Mouse (Mus musculus) heart, postnatal 36 days (tissue): ENCODE measurements around the gene Adam11. TPM values are rescaled to one million over a fixed set of nuclear protein-coding genes. Genes with fewer than 3 reads are reported as not detected.

Experiments
- DNase-seq, 2 experiments: peaks; one replicate each; pipeline ENCODE4 v3.0.0; 2021 to 2022
- intact Hi-C: fragments of 180-260 bp; cut with DNase I; formaldehyde crosslinking; loops from one replicate; pipeline ENCODE4 v1.15.1; 2025
- total RNA-seq, 2 experiments: library from RNA; stranded (reverse); gene quantifications; 2 replicates each; pipeline ENCODE4 v1.2.3; 2021

The Adam11 gene
- total RNA-seq, 2 experiments from 2014 or later: 4.1 to 6.2 TPM

DNA sequence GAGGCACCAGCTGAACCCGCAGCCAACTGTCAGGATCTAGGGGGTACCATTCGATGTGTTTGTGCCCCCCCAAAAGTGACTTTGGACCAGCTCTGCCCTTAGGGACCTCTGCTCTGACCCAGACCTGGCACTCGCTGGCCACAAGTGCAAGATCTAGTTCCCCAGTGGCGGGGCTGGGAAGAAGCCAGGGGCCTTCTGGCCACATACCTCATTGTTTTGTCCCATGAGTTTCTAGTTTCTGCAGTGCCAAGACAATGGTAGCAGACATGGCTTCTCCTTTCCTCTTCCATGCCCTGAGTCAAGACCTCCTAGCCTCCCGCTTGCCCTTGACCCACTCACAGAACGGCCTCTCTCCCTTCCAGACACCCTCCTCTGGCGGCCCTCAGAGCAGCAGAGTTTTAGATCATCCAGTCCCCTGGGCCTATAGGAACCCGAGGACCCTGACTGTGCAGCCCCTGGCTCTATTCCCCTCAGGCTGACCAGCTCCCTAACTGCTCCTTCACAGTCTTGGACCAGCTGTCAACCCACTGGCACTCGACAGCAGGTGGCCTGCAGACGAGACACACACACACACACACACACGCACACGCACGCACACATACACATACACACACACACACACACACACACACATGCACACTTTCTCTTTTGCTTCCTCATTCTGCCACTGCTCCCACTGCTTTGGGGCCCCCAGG, 8.2 kb upstream of the Adam11 start:
- DNase-seq: no peak
- intact Hi-C loops: no loop called here

DNA sequence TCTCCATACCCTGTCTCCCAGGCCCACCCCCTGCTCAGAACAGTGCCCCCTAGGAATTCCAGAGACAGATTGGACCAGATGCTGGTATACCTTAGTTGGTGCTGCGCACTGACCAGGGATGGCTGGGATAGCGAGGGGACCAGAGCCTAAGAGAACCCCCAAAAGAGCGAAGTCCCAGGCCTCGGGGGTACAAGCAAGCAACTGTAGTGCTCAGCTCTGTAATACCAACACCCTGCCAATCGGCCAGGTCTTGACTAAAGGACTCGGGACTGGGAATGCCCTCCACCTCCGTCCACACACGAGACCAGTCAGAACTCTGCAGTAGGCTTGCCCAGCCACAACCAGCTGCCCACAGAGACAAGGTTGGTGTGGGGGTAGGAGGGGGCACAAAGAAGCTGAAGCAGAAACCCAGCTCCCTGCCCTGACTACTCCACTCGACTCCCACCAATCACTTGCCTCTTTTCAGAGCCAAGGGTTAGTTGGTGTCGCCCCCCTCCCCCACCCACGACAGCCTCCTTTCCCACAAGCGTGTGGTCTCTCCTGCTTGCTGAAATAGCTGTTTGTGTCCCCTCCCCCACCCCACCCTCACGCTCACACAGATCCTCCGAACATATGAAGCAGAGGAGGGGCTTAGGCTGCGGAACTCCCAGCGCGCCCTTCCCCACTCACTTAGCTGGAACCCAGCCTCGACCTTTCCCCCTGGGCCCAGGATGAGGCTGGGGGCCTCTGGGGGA, 7.5 kb upstream of the Adam11 start:
- intact Hi-C loops: no loop called here
- DNase-seq: no peak

GRCm38 (mm10) chr11:102754416-102754815, 6.8 kb upstream of the Adam11 start:
- no peak for DNase-seq
- intact Hi-C loops: no loop called here

GRCm38 (mm10) chr11:102755391-102755790, 5.8 kb upstream of the Adam11 start:
- intact Hi-C loops: no loop called here

DNA sequence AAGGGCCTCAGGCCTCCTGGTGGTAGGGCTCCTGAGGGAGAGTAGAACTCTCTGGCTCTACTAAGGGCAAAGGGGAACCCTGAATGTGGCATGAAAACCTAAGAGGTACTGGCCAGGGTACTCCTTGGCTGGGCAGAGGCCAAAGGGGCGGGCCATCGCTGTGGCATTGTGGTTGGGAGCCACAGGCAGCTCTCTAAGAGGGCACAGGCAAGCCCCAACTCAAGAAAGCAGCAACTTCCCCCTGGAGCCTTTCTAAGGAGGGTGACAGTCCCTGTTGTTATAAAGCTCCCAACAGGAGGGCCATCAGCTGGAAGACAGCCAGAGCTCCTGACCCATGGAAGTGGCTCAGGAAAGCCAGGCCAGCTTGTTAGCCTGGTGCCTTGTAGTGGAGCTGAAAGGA, 2.3 kb upstream of the Adam11 start:
- intact Hi-C loops: no loop called here
- DNase-seq: no peak

More at GRCm38 (mm10) chr11:102755391-102755790, 5.8 kb upstream of the Adam11 start:
- DNase-seq: no peak

GRCm38 (mm10) chr11:102760805-102761308, 382 bp upstream of the Adam11 start:
- intact Hi-C loops: no loop called here
- DNase-seq: no peak

- DNase-seq: no peak
- intact Hi-C loops: no loop called here
Measured at GRCm38 (mm10) chr11:102762248-102762647, 1.0 kb downstream of the Adam11 start.

DNA sequence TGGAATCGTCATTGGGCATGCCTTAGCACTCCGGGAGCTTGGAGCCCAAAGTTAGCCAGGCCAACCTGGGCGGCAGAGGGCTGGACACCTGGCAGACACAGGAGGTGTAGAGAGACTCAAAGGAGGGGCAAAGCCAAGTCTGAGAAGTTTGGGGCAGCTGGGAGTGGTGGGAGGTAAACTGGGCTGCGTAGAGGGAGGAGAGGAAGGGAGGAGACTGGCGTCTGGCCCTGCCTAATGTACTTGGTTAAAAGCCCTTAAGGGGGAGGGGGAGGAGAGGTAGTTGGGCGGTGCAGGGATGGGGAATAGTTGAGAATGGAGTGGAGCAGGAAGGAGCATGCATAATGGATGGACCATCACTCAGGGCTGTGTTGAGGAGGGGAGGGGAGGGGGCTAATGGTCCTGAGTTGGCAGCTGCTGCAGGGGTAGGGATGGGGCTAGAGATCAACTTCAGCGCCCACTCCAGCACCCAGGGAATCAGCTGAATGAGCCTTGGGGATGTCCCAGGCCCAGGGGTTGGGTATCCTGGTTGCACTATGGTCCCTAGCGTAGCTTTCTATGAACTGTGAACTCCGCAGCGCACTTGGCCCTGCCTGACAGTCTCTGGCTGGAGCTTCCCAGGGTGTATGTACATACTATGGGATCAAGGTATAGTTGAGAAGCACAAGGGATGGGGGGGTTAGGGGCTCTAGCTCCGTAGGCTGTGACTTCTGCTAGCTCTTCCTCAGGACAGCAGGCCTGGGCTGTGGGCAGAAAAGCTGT, 1.9 kb downstream of the Adam11 start:
- intact Hi-C loops: no loop called here
- no peak for DNase-seq

DNA sequence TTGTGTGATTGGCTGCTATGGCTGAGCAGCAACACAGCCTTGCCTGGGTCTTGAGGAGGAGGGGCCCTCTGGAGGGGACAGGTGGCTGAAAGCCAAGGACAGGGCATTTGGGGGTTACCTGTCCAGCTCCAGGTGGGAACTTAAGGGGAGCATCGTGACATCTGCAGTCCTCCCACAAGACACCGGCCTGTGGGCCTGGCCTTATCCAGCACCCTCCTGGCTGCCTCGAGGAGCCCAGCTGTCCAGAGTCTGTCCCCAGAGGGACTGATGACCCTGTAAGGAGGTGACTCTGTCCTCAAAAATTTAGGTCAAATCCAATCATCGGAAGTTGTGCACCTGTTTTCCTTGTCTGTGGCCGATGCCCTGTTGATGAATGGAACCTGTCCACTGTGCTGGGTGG, 4.2 kb downstream of the Adam11 start:
- intact Hi-C loops: no loop called here
- DNase-seq: no peak

DNA sequence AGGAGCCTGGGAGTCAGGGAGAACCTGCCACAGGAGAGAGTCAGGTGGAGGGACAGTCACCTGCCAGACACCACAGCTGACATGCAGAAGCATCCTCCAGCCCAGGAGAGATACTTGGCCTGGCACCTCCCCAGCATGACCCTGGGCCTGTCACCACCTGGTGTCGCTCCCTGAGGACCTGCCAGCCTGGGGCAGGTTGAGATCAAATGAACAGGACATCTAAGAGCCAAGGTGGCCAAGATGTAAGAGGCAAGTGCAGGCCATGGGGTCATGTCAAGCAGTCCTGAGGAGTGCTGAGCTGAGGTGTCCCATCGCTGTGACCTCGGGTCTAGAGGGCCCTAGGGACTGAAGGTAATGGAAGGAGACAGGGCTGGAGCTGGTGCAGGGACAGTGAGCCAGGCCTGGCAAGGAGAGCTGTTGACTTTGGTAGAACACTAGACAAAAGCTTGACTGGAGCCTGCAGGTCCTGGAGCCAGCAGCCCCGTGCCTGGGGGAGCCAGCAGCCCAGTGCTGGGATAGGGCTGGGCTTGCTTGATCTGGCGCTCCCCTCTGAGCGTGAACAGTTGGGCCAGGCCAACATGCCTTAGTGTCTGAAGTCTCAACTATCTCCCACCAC, 5.9 kb downstream of the Adam11 start:
- no peak for DNase-seq
- intact Hi-C loops: no loop called here

GRCm38 (mm10) chr11:102769141-102769540, 7.9 kb downstream of the Adam11 start:
- intact Hi-C loops: no loop called here
- DNase-seq: no peak

DNA sequence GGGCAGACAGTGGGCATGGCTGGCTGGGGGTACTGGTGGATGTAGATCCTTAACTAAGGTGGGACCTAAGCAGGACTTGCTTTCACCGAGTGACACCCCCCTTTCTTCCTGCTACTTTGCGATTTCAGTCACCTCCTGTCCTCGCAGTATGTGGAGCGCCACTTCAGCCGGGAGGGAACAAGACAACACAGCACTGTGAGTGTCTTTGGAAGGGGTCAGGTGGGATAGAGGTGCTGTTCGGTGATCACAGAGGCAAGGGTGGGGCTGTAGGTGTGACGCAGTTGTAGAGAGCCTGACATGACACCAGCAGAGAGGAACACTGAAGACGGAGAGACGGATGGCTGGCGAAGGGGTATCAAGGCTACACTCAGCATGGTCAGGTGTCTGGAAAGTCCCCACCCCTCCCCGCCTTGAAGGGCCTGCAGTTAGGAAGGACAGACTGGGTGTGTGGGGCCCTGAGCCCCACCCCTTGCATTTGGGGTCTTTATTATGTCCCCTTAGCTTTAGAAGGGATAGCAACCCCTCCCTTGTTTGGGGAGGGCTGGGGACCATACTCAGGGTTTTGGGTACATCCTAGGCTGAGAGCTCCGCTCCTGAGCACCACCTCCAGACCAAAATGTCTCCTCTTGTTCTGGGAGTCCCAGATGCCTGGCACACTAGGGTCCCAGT, 8.9 kb downstream of the Adam11 start:
- intact Hi-C loops: loop anchor here (5.0 kb wide), 1 partner anchor 222 kb away; no protein-coding TSS in a partner anchor

GRCm38 (mm10) chr11:102770662-102771435, 9.6 kb downstream of the Adam11 start:
- intact Hi-C loops: loop anchor here (5.0 kb wide), 1 partner anchor 221 kb away; no protein-coding TSS in a partner anchor
- DNase-seq: no peak

More for the DNA sequence above, 8.9 kb downstream of the Adam11 start:
- no peak for DNase-seq

- intact Hi-C loops: loop anchor here (5.0 kb wide), 1 partner anchor 220 kb away; no protein-coding TSS in a partner anchor
- DNase-seq: no peak
Measured at GRCm38 (mm10) chr11:102771916-102772714, 10.9 kb downstream of the Adam11 start.

GRCm38 (mm10) chr11:102772771-102773700, 11.8 kb downstream of the Adam11 start:
- intact Hi-C loops: loop anchor here (5.0 kb wide), 1 partner anchor 219 kb away; no protein-coding TSS in a partner anchor
- DNase-seq: no peak

GRCm38 (mm10) chr11:102773713-102774611, 12.7 kb downstream of the Adam11 start:
- peak; percentile 89 to 95 for DNase-seq
- intact Hi-C loops: loop anchor here (1.0 to 5.0 kb wide), 3 partner anchors 78 to 218 kb away; no protein-coding TSS in a partner anchor
